Mouse (Mus musculus) frontal cortex, postnatal 14 days (tissue): ENCODE measurements at regions not wholly inside any gene's neighbourhood (a gene's known extent, or its start where the extent isn't known, plus 50 kb on each side); places are given as distances from the start of the nearest gene placed in this dataset.
A peak's percentile ranks its signal among the peaks of the same experiment; 100 is the strongest.
"Not testable (repeated sequence)": the region's sequence is repeated elsewhere in the genome, so short reads cannot be mapped to it uniquely, and the experiment has no call there.

Source experiments
- DNase-seq, 2 experiments: peaks; one replicate each; pipeline ENCODE4 v3.0.0; 2022; ENCODE audit warnings: low spot score in 2 of 2

DNA sequence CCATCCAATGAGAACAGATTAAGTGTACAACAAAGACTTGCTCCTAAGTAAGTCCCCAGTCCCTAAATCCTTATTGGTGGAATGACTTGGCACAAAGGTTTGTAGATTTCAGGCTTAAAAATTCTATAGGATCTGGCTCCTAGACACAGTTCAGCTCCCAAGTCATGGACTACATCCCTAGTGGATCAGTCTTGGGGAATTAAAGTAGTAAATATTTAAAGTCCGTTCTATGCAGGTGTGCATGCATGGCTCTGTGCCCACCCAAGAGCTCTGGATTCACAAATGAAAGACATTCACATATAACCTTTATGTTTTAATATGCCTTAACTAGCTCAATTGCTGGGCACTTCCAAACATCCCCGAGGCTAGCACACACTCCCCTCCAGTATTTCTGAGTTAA, 162.8 kb downstream of the Akr1d1 start:
- no peak for DNase-seq

DNA sequence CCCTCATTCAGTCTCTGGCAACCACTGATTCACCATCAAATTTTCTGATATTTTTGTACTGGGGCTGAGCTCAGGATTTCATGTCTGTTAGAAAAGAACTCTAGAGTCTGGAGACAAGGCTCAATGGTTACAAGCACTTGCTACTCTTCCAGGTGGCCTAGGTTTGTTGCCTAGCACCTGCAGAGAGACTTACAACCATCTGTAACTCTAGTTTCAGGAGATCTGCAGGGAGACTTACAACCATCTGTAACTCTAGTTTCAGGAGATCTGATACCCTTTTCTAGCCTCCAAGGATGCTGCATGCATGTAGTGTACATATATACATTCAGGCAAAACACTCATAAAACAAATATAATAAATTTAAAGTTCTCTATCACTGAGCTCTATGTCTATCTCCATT, 166.1 kb downstream of the Akr1d1 start:
- no peak for DNase-seq

DNA sequence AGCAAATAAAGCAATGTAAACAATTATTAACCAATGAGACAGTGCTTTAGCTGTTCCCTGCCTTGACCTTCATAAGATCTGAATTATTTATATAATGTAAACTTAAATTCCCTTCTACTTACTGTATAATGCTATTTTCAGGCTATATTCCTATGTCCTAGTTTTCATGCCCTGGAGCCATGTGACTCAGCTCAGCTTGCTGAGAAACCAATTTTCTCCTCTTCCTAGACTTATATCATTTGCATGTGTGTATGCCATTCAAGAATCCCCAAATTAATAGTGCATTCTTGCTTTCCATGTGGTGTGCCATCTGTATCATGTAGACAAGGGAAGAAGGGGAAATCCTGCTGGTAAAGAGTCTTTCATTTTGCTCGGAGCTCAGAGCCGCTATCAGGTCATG, 166.7 kb upstream of the Trim24 start:
- DNase-seq: no peak

DNA sequence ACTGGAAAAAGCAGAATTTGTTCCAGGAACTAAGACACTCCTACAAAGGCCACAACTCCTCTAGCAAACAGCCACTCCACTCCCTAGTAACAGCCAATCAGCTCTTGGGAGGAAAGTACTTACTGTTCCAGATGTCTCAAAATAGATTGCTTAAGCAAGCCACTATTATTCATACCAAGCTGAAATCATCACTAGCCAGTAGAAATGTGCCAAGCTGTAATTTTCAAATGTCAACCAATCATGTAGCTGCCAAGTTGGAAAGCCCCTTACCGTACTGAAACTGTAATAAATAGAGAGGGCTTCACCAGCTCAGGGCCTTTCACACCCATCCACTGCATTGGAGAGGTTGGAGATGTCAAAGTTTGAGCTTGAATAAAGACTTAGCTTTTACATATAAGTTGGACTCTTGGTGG, 164.9 kb upstream of the Trim24 start:
- no peak for DNase-seq

DNA sequence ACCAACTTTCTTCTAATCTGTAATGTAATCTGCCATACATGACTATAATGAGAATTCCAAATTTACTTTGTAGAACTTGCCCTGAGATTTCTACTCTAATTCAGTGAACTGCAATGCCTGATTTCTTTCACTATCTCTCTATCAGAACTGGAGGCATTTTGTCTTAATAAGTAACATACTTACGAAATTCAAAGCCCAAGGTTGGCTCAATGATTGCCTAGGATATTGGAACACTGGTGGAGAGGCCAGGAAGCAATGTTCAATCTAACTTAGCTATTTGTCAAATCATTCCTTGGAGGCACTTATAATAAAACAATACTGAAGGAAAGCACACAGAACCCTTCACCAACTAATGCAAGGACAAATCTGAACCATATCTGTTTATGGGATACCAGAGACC, 162.9 kb upstream of the Trim24 start:
- DNase-seq: not testable (repeated sequence)

DNA sequence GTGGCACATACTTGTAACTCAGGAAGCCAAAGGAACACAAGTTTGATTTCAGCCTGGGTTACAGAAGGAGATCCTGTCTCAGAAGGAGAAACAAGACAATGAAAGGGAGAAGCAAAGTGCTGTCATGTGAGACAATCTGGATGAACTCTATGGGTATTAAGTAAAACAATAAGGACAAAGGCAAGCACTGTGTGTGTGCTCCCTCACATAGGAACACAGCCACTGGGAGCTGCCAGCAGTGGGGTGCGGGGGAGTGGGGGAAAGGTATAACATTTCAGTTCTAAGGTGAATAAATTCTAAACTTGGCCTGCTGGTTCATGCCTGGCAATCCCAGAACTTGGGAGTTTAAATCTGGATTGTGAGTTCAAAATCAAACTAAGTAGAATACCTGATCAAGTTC, 158.8 kb upstream of the Trim24 start:
- no peak for DNase-seq

DNA sequence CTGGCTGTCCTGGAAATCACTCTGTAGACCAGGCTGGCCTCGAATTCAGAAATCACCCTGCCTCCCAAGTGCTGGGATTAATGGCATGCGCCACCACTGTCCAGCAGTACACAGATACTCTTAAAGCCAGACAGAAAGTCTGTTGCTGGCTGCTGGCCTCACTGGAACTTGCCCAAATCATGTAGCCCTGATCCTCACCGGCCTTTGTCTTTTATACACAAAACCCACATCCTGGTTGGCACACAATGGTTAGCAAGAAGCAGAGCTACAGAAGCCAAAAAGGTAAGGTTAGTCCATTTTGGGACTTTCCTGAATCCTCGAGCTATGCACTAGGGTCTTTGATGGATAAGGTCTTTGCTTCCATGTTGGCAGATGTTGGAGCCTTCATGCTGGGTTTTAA, 157.2 kb upstream of the Trim24 start:
- DNase-seq: no peak

DNA sequence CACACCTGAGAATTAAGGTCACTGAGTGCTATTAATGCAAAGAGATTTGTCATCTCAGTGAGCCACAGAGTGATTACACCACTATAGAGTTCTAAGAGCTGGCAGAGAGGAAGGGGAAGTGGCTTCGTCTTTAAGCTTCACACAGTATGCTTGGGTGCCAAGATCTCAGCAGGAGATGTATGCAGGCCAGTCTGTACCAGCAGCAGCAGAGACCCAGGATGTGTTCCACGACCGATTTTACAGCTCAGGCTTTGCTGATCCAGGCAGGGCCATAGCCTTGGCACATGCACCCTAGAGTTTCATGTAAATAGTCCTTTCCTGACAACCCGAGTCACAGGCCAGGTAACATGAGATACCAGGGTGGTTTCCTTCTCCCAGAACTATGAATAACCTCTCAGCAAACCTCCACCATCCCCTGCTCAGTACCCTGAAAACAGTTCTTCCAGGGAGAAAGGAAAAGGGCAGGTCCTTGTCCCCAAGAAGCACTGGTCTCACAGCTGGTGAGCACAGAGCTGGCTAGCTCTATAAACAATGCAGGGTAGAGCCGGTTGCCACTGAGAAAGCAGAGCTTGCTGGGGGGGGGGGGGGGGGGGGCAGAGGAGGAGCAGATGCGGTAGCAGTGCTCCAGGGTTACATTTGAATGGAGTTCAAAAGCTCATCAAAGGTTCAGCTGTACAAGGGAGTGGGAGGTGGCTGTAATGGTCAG, 156.2 kb upstream of the Trim24 start:
- DNase-seq: no peak

DNA sequence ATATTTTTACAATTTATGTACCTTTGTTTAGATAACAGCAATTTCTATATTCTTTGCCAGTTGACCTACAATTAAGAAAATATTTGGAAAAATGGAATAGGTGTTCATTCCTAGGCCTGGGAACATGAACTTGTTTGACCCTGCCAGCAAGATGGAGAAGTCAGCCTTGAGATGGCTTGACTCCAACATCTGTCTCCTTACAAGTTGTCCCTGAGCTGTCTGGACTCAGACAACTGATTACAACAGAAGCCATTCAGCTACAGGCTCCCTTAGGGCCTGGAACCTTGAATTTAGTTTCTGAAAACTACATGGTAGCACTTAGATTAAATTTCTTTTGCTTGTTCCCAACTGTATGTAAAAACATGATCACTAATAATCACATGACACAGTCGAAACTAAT, 148.9 kb upstream of the Trim24 start:
- no peak for DNase-seq

DNA sequence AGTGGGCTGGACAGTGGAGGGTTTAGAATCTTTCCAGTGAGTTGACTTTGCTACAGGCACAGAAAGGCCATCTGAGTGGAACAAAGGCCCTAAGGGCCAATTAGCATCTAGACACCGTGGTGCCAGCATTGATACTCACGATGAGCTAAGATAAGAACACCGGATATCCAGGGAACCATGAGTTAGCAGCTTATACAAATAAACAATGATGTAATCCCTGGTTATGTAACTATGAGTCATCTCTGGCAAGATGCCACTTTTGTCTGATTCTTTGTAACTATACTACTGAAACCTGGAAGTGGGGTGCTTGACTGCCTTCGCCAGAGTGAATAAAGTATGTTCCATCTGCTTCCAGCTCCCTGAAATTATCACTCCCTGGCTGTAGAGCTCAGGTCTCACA, 147.3 kb upstream of the Trim24 start:
- DNase-seq: no peak

DNA sequence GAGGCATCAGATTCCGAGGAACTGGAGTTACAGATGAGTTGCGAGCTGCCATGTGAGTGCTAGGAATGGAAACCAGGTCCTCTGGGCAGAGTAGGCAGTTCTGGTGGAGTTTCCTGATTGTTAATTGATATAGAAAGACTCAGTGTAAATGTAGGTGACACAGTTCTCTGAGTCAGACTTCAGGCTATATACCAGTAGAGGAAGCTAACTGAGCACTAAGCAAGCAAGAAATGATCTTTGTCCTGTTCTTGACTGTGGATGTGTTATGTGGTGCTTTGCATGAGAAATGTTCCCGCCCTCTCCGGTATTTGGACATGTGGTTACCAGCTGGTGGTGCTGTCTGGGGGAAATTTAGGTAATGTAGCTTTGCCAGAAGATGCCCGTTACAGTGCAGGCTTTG, 146.4 kb upstream of the Trim24 start:
- no peak for DNase-seq

DNA sequence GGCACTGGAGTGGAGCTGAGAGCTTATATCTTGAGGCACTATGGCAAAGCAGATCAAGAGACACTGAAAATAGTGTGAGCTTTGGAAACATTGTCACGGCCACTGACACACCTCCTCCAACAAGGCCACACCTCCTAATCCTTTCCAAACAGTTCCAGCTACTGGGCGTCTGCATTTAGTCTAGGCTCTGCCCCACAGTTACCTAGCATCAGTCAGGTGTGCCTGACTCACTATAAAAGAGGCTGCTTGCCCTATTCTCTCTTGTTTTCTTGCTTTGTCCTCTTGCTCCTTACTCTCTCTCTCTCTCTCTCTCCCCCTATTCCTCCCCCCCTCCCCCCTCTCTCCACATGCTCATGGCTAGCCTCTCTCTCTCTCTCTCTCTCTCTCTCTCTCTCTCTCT, 142.0 kb upstream of the Trim24 start:
- DNase-seq: no peak

DNA sequence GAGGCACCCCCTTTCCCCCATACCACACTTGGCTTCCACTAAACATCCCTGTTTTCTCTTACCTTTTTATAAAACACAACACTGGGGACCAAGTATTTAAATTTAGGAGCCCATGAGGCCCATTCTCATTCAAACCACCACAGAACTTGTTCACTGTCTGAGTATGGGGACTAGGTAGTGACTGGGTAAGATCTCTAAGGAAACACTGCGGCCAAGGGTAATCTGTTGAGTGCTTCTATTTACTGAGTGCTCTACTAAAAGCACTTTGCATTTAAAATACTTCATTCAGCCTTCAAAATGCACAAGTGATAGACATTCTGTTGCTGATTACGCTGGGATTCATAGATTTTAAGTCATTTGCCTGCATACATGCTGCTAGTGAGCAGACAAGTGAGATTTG, 141.4 kb upstream of the Trim24 start:
- no peak for DNase-seq

DNA sequence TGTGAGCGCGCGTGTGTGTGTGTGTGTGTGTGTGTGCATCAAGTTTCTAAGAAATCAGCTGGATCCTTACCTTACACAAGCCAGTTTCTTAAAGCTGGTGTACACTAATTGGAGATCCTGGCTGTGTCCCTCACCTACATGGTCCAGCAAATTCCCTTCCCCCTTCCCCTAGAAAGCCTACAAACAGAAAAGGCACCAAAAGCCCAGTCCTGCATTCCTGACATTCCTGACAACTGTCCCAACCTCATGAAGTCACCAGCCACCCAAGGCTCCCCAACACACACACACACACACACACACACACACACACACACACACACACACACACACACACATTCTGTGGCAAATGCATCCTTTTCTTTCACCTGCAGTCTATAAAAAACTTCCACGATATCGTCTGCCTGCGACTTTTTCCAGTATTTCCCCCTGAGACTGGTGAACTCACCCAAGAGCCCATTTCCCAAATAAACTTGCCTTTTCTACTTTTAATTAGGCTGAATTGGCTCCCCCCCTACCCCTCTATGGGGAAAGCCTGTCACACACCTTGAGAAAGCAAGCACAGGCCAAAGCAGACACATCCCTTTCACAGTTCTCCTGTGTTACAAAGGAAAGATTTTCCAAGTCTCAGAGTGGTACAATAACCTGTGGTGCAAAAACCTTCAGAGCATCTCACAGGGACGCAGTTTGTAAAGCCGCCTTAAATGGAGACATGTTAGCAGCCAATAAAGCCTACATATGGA, 139.9 kb upstream of the Trim24 start:
- DNase-seq: no peak

DNA sequence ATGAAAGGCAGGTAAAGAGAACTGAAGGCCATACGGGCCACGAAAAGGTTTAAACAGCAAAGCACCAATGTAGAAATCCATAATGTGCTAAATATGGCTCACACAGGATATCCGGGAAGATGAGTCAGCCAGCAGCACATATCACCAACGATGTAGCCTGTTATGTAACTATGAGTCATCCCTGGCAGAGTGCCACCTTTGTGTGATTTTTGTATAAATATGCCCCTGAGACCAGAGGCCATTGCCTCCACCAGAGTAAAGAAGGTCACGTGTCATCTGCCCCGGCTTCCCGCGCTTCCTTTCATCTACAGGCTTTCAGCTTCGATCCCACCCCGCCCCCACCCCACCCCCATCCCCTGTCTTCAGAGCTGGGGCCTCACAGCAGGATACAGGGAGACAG, 138.2 kb upstream of the Trim24 start:
- peak; percentile 23 to 37 for DNase-seq

DNA sequence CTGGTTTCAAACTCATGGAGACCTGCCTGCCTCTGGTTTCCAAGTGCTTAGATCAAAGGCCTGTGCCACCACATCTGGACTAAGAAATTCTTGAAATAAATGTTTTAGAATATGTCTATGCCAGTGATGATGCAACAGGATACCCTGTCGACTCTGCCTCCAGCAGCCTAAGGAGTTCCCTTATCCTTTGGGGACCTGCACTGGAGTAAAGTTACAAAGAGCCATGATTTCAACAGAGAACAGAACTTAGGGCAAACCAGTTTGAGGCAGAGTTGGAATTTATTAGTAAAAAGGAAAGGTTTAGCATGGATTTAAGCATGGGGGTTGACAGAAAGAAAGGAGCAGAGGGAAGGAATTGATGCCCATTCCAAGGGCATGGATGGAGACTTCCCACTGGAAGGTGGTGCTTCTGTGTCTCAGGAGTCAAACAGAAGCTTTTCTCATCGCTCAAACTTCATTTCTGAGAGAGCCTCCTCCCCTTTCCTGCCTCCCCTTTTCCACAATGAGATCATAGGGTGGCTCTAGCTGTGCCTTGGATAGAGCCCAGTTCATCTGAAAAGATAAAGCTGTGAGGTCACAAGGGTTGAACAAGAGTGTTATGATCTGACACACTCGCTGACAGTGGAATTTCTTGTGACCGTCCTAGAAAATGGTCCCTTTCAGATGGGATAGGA, 135.2 kb upstream of the Trim24 start:
- no peak for DNase-seq

DNA sequence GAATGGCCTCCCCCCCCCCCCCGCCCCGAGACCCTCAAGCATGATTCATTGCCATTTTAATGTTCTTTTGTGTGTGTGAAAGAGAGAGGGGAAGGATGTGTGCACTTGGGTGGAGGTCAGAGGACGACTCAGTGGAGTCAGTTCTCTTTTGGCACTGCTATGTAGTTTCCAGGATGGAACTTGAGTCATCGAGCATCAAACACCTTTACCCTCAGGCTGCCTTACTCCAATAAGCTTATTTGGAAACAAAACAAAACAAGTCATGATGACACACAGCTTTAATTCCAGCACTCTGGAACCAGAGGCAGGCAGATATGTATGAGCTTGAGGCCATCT, 134.7 kb upstream of the Trim24 start:
- DNase-seq: no peak

DNA sequence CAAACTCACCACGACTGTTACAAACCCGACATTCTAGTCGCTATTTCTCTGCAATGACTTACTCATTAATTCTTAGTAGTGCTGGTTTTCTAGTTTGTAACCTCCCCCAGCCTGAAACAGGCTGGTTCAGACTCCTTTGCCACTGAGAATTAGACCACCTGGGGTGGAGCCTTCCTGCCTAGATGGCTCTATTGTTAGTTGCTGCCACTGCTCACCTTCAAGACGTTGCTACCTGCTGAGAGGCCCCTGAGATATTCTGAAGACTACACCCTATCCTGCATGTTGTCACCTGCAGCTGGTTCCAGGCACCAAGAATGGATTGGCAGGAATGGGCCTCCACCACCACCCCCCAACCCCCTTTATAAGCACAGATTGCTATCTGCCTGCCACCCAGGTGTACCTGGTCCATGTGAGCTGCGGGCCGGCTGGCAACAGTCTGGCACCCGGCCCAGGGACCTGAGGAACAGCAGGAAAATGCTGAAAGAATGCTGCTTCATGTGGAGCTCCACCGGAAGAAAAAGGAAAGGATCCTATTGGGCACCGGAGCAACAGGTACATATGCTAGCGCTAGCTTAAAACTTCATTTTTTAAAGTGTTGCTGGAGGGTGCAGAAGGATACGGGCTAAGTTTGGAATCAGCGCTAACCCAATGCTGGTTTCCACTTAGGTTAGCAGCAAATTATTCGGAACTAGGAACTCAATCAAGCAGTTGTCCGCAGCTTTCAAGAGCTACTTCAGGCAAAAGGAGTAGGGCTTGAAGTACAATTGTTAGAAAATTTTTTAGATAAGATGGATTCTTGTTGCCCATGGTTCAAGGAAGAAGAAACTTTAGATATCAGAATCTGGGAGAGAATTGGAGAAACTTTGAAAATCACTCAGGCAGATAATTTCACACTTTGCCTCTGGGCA, 129.4 kb upstream of the Trim24 start:
- no peak for DNase-seq

DNA sequence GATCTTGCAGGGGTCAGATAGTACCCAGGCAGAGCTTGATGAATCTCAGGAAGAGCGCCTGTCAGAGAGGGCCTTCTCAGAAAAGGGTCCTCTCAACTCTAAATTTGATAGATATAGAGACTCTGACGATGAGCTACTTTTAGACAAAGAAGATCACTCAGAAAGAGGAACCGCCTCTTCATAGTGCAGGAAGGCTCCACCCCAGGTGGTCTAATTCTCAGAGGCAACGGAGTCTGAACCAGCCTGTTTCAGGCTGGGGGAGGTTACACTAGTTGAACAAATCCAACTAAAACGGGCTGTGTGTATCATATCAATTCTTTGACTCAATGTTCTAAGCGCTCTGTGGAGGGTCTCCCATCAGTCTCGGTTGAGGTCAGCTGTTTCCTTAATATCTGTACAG, 128.7 kb upstream of the Trim24 start:
- not testable (repeated sequence) for DNase-seq

DNA sequence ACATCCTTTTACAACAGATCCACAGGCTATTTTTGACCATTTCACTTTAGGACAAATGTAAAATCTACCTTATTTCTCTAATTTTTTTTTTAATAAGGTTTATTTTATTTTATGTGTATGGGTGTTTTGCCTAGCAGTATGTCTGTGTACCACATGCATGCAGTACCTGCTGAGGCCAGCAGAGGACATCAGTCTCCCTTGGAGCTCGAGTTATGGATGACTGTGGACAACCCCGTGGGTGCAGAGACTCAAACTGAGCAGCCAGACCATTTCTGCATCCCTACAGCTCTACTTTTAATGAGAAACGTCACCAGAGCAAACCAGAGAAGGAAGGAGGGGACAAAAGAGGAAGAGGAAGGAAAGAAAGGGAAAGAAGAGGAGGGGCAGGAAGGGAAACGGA, 125.9 kb upstream of the Trim24 start:
- DNase-seq: no peak

DNA sequence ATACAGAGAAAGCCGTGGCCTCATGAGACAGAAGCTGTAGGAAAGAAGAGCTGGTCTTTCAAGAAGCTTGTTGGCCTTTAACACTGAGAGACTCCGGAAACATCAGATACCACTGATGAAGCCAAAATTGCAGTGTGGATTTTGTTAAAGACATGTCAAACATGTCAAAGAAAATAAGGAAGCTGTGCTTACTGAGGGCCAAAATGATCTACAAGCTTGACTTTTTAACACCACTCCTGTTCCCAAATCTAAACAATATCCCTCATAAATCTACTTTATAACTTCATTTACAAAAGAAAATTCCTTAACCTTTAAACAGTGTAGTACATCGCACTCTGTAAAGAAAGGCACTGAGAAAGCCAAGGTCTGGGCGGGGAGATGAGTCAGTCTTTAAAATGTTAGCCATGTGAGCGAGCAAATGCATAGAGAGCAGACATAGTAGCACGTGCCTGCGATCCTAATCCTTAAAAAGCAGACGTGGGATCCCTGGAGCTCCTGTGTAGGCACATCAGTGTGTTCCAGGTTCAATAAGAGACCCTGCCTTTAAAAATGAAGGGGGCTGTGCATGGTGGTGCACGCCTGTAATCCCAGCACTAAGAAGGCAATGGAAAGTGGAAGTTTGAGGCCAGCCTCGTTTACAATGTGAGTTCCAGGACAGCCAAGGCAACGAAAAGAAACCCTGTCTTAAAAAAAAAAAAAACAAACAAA, 125.1 kb upstream of the Trim24 start:
- no peak for DNase-seq

DNA sequence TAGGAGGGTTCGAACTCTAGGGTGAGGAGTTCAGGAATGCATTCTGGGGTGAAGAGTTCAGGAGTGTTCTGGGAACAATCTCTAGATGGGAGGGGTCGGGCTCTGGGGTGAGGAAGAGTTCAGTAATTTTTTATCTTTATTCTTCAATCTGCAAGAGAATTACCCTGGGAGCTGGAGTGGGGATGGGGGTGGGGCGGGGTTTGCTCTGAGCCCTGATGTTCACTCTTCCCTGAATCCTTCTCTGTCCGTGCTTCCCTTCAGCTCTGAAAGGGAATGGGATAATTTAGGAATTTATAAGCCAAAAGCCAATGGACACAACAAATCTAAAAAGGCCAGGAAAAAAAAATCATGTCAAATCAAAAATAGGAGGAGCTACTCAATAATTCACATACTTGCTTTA, 122.8 kb upstream of the Trim24 start:
- DNase-seq: not testable (repeated sequence)
